Mouse (Mus musculus) C2C12 (cell line): ENCODE data around the gene Scnm1.

Source experiments
- CEBPB ChIP-seq: IDR thresholded peaks from one replicate; pipeline ENCODE4 v1.6.1; 2011; ENCODE audit warnings: low read depth, mild to moderate bottlenecking, control low read depth, moderate library complexity
- CTCF ChIP-seq: IDR thresholded peaks from one replicate; pipeline ENCODE4 v1.5.1; 2011; ENCODE audit not compliant: control insufficient read depth, insufficient read depth, insufficient read length
- MAX ChIP-seq: IDR thresholded peaks from one replicate; pipeline ENCODE4 v1.6.1; 2011; ENCODE audit warnings: mild to moderate bottlenecking, control low read depth
- MYOD1 ChIP-seq: IDR thresholded peaks from one replicate; pipeline ENCODE4 v1.6.1; 2011; ENCODE audit warnings: low read depth; ENCODE audit not compliant: control insufficient read depth, insufficient read length
- MYOG ChIP-seq: IDR thresholded peaks from one replicate; pipeline ENCODE4 v1.6.1; 2011; ENCODE audit not compliant: control insufficient read depth, insufficient read length; ENCODE audit errors: extremely low read depth
- USF1 ChIP-seq: IDR thresholded peaks from one replicate; pipeline ENCODE4 v1.6.1; 2011; ENCODE audit warnings: low read depth, mild to moderate bottlenecking, control low read depth, moderate library complexity

DNA sequence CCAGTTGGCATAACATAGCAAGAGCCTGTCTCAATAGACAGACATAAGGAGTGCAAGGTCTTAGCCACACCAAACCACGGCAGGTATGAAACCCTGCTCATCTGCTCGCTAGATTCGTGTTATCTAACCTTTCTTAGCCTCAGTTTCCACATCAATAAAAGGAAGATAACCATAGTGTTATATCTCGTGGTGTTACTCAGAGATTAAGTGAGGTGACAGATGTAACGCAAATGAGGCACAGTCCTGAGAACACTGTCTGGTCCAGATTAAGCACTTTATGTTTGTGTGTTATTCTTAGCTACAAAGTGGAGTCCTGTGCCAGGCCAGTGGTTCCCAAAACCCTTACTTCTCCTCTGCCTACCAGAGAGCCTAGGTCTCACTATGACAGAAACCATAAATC lies 31.0 kb upstream of the Scnm1 start:
- TF ChIP-seq USF1 (no peak), CTCF (no peak), MYOG (no peak), MAX (no peak), MYOD1 (no peak), CEBPB (no peak)
